Mouse (Mus musculus): ENCODE measurements around the gene Lrwd1.

Gene Lrwd1

DNA sequence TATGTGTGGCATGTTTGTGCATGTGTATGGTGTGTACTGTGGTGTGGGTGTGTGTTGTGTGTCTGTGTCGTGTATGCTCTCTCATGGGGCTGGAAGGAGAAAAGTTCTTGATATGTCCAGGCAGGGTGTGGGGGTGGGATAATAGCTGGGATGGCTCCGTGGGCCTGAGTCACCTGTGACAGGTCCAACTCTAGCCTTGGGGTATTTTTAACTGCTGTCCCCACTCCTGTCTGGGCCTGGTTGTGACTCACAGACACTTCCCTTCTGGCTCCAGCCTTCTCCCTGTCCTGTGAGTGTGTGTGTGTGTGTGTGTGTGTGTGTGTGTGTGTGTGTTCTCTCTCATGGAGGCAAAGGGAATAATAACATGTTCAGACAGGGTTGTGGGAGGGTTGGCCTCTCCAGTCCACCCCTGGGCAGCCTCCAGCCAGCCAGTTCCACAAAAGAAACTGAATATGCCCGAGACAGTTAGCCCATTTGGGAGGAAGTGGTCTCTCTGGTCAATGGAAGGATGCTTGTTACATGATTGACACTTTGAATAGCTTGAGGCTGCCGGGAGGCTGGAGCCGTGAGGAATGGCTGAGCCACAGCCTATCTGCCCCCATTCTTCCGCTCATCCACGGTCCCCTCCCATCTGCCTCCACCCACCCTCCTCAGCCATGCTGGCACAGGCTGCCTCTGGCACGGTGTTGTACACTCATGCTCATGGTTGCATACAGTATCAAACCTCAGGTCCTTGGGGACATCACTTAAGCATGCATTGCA lies 41.4 kb downstream of the Lrwd1 start:
- intact Hi-C loops (cut with DNase I) = no loop called here

- intact Hi-C loops (cut with DNase I) = no loop called here
These were observed 43.9 kb downstream of the Lrwd1 start for GRCm38 (mm10) chr5:136091927-136092326.

GRCm38 (mm10) chr5:136088821-136089575 lies 46.9 kb downstream of the Lrwd1 start:
- intact Hi-C loops (cut with DNase I) = no loop called here

GRCm38 (mm10) chr5:136086290-136086689 lies 49.6 kb downstream of the Lrwd1 start:
- intact Hi-C loops (cut with DNase I) = no loop called here

- intact Hi-C loops (cut with DNase I) = no loop called here
These were observed 50.8 kb downstream of the Lrwd1 start for GRCm38 (mm10) chr5:136084891-136085651.

GRCm38 (mm10) chr5:136084144-136084881 lies 51.6 kb downstream of the Lrwd1 start:
- intact Hi-C loops (cut with DNase I) = no loop called here

- intact Hi-C loops (cut with DNase I) = no loop called here
These were observed 52.2 kb downstream of the Lrwd1 start, which contains the start of gene Rasa4 for GRCm38 (mm10) chr5:136083669-136084107. TSS of gene Rasa4 (plus strand) at chr5:136083916.

GRCm38 (mm10) chr5:136082345-136082744 lies 53.5 kb downstream of the Lrwd1 start:
- intact Hi-C loops (cut with DNase I) = no loop called here

DNA sequence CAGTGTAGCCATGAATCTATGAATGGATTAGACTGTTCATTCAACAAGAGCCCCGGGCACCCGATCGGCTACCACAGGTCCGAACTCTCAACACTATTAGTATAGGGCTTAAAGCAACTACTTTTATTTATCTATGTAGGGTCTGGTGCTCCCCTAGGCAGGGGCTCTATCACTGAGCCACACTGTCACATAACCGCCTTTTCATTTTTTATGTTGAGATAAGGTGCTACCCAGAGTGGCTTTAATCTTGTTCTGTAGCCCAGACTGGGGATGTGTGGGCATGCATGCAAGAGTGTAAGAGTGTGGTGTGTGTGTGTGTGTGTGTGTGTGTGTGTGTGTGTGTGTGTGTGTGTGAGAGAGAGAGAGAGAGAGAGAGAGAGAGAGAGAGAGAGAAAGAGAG lies 57.7 kb downstream of the Lrwd1 start:
- intact Hi-C loops (cut with DNase I) = no loop called here

- intact Hi-C loops (cut with DNase I) = no loop called here
These were observed 58.8 kb downstream of the Lrwd1 start for GRCm38 (mm10) chr5:136077001-136077550.

GRCm38 (mm10) chr5:136076284-136076683 lies 59.6 kb downstream of the Lrwd1 start:
- intact Hi-C loops (cut with DNase I) = no loop called here

DNA sequence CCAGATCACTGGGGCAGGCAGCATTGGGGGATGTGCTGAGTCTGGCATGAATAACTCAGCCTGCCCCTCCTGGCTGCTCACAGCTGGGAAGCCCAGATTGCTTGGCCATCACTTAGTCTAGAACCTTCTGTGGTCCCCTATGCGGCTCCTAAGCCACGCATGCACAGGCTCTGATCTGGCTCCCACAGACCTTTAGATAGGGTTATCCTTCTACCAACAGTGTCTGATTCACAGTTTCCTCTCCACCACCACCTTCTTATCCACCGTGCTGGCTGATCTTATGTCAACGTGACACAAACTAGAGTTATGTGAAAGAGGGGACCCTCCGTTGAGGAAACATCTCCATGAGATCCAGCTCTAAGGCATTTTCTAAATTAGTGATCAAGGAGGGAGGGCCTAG lies 60.8 kb downstream of the Lrwd1 start:
- intact Hi-C loops (cut with DNase I) = no loop called here

GRCm38 (mm10) chr5:136073526-136073925 lies 62.3 kb downstream of the Lrwd1 start:
- intact Hi-C loops (cut with DNase I) = no loop called here

DNA sequence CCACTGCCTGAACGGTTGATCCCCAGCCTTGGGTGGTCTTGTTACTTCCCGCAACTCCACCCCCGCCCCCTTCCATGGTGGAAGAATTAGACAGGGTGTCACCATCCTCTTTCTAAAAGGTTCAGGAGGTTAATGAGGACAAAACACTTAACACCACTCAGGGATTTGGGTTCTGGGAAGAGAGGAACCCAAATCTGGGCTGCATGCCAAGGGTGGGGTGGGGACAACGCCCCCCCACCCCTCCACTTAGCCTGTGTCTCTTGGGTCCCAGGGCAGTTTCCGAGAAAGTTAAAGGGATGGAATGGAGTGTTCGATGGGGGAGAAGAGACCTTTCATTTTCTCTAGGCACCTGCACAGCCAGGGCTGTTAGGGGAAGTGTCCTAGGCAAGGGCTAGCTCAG lies 62.8 kb downstream of the Lrwd1 start:
- intact Hi-C loops (cut with DNase I) = no loop called here

Small RNAs within 50 kb of the gene (microRNA-seq; reads per million reads assigned to microRNA genes)
- 1.8 to 3.0 reads per million in 2 experiments for gene Mir7035

Measured in adrenal gland (tissue).